Mouse (Mus musculus): Measurements from ENCODE around the gene Rsph6a. TPM values are rescaled to one million over a fixed set of nuclear protein-coding genes. Genes with fewer than 3 reads are reported as not detected.

Rsph6a gene
- polyA plus RNA-seq, 1 experiment from 2014 or later = not detected

- no peaks in the 10 kb centered on the region for H3K36me3 ChIP-seq (ENCODE audit: control insufficient read depth, insufficient read depth, low read length)
- no peak overlapping the region for H3K4me2 ChIP-seq
- no peak overlapping the region for H3K9ac ChIP-seq (ENCODE audit: low read depth, low read length)
- H3K27me3 ChIP-seq (ENCODE audit: control insufficient read depth, insufficient read depth, low read length) = peaks cover 8% of the 10 kb centered on the region
- no peaks in the 10 kb centered on the region for H3K9me3 ChIP-seq (replicated peaks; ENCODE audit: control insufficient read depth, low read length)
- WGBS (ENCODE audit: insufficient replicate concordance) = 86% methylated on average over 4 of the region's 4 CpGs
- no peak for ATAC-seq (replicated peaks; ENCODE audit: insufficient number of reproducible peaks, low FRiP score, low TSS enrichment)
- H3K4me3 ChIP-seq (ENCODE audit: low read depth, low read length) = no peak overlapping the region
- peaks cover 9% of the 10 kb centered on the region for H3K4me1 ChIP-seq (ENCODE audit: control insufficient read depth, insufficient read depth, low read length)
- no peak overlapping the region for H3K27ac ChIP-seq (ENCODE audit: low read depth, low read length)
Observed at GRCm38 (mm10) chr7:19016042-19016441, 38.4 kb upstream of the Rsph6a start.

DNA sequence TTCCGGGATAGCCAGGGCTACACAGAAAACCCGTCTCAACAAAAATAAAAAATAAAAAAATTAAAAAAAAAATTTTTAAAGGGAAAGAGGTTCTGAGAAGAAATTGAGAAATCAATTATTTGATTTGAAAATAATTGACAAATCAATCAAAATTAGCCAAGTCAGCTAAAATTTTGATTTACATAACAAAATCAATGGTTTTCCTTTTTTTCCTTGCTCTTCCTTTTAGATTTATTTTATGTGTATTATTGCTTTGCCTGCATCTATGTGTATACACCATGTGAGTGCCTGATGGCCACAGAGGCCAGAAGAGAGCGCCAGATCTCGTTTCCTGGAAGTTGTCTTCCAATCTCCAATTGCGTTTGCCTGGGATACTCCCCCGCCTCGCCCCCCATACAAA is 36.6 kb upstream of the Rsph6a start:
- 85% methylated on average over 7 of the region's 7 CpGs for WGBS (ENCODE audit: insufficient replicate concordance)

DNA sequence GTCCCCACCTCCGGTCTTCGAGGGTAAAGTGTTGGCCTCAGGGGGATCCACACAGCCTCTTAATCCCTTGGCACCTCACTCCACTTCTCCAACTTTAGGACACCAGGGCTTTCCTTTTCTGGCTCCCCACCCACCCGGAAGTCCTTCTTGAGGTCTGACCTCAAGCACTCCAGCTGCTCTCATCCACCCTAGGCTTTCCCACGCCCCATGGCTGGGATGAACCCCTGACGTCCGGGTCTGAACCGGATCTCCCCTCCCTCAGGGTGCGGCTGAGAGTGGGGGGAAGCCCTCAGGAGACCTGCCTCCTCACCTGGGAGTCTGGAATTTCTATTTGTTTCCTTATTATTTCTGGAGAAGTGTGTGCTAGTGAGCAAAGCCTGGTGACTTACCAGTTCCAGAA is 33.4 kb upstream of the Rsph6a start:
- Histone ChIP-seq H3K27me3 (ENCODE audit: control insufficient read depth, insufficient read depth, low read length) (peaks cover 35% of the 10 kb centered on the region), H3K4me2 (no peak overlapping the region), H3K27ac (ENCODE audit: low read depth, low read length) (no peak overlapping the region), H3K9ac (ENCODE audit: low read depth, low read length) (no peak overlapping the region), H3K4me1 (ENCODE audit: control insufficient read depth, insufficient read depth, low read length) (peaks cover 13% of the 10 kb centered on the region; the same call in 1 of the 2 replicates), H3K36me3 (ENCODE audit: control insufficient read depth, insufficient read depth, low read length) (no peaks in the 10 kb centered on the region), H3K4me3 (ENCODE audit: low read depth, low read length) (no peak overlapping the region), H3K9me3 (replicated peaks; ENCODE audit: control insufficient read depth, low read length) (no peaks in the 10 kb centered on the region)
- ATAC-seq (replicated peaks; ENCODE audit: insufficient number of reproducible peaks, low FRiP score, low TSS enrichment) = no peak
- 11% methylated on average over 8 of the region's 8 CpGs for WGBS (ENCODE audit: insufficient replicate concordance)

More for the DNA sequence above, 36.6 kb upstream of the Rsph6a start:
- H3K4me1 ChIP-seq (ENCODE audit: control insufficient read depth, insufficient read depth, low read length) = no peaks in the 10 kb centered on the region
- peaks cover 25% of the 10 kb centered on the region for H3K27me3 ChIP-seq (ENCODE audit: control insufficient read depth, insufficient read depth, low read length)
- no peak for ATAC-seq (replicated peaks; ENCODE audit: insufficient number of reproducible peaks, low FRiP score, low TSS enrichment)
- H3K4me2 ChIP-seq = no peak overlapping the region
- no peak overlapping the region for H3K9ac ChIP-seq (ENCODE audit: low read depth, low read length)
- H3K9me3 ChIP-seq (replicated peaks; ENCODE audit: control insufficient read depth, low read length) = no peaks in the 10 kb centered on the region
- no peak overlapping the region for H3K4me3 ChIP-seq (ENCODE audit: low read depth, low read length)
- H3K27ac ChIP-seq (ENCODE audit: low read depth, low read length) = no peak overlapping the region
- no peaks in the 10 kb centered on the region for H3K36me3 ChIP-seq (ENCODE audit: control insufficient read depth, insufficient read depth, low read length)

- Histone ChIP-seq H3K36me3 (ENCODE audit: control insufficient read depth, insufficient read depth, low read length) (no peaks in the 10 kb centered on the region), H3K4me1 (ENCODE audit: control insufficient read depth, insufficient read depth, low read length) (peaks cover 13% of the 10 kb centered on the region; the same call in 1 of the 2 replicates), H3K4me3 (ENCODE audit: low read depth, low read length) (no peak overlapping the region), H3K27me3 (ENCODE audit: control insufficient read depth, insufficient read depth, low read length) (peaks cover 35% of the 10 kb centered on the region), H3K4me2 (no peak overlapping the region), H3K27ac (ENCODE audit: low read depth, low read length) (no peak overlapping the region), H3K9me3 (replicated peaks; ENCODE audit: control insufficient read depth, low read length) (no peaks in the 10 kb centered on the region), H3K9ac (ENCODE audit: low read depth, low read length) (no peak overlapping the region)
- ATAC-seq (replicated peaks; ENCODE audit: insufficient number of reproducible peaks, low FRiP score, low TSS enrichment) = no peak
- WGBS (ENCODE audit: insufficient replicate concordance) = 50% methylated on average over 18 of the region's 18 CpGs
Observed at GRCm38 (mm10) chr7:19022189-19022958, 32.1 kb upstream of the Rsph6a start.

DNA sequence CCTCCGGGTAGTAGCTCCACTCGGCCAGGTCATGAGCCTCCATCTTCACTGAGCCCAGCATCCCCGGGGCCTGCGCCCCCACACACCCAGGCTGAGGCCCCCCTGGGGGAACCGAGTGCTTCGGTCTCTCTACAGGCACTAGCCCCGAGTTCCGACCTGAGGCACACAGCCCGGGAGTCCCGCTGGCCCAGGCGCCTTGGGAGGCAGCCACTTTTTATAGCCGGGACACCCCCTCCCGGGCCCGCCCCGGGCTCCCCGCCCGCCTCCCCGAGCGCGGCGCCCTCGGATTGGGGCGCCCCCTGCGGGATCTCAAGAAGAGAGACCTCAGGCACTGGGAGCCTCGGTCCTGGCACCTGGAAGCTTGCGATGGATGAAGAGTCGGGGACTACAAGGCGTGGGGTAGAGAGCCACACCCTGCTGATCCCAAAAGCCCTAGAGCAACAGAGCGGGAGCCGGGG is 31.1 kb upstream of the Rsph6a start, which contains the start of gene Foxa3:
TSS of gene Foxa3 (minus strand) at position 182 of the 458 bp plus-strand sequence.
- Histone ChIP-seq H3K4me1 (ENCODE audit: control insufficient read depth, insufficient read depth, low read length) (peaks cover 13% of the 10 kb centered on the region; the same call in 1 of the 2 replicates), H3K4me2 (peak within 1 kb of the TSS; percentile 90), H3K36me3 (ENCODE audit: control insufficient read depth, insufficient read depth, low read length) (no peaks in the 10 kb centered on the region), H3K4me3 (ENCODE audit: low read depth, low read length) (peak within 1 kb of the TSS; percentile 78), H3K27ac (ENCODE audit: low read depth, low read length) (peak within 1 kb of the TSS; percentile 60), H3K27me3 (ENCODE audit: control insufficient read depth, insufficient read depth, low read length) (peaks cover 35% of the 10 kb centered on the region), H3K9ac (ENCODE audit: low read depth, low read length) (peak within 1 kb of the TSS; percentile 94), H3K9me3 (replicated peaks; ENCODE audit: control insufficient read depth, low read length) (no peaks in the 10 kb centered on the region)
- WGBS (ENCODE audit: insufficient replicate concordance) = 4% methylated on average over 29 of the region's 30 CpGs
- no peak; the same call in 1 of the 2 replicates for ATAC-seq (replicated peaks; ENCODE audit: insufficient number of reproducible peaks, low FRiP score, low TSS enrichment)

DNA sequence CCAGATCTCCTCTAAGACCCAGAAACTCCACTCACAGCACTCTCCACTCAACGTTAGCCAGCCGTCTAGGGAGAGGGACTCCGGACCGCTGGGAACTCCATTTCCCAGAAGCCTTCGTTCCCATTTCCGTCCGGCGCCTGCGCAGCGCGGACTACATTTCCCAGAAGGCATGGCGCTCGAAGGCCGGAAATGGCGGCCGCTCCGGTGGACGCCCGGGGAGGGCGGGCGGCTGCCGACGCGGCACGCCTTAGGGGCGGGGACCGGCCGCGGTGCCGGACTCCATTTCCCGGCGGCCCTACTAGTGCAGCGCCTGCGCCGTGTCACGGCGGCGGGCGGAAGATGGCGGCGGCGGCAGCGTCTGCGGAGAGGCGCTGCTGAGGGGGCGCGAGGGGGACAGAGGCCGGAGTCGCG is 30.4 kb upstream of the Rsph6a start, which contains the start of gene Sympk:
TSS of gene Sympk (plus strand) at position 282 of the 411 bp plus-strand sequence.
- Histone ChIP-seq H3K4me2 (peak within 1 kb of the TSS; percentile 90), H3K9me3 (replicated peaks; ENCODE audit: control insufficient read depth, low read length) (no peaks in the 10 kb centered on the region), H3K27me3 (ENCODE audit: control insufficient read depth, insufficient read depth, low read length) (peaks cover 35% of the 10 kb centered on the region), H3K9ac (ENCODE audit: low read depth, low read length) (peak within 1 kb of the TSS; percentile 94), H3K36me3 (ENCODE audit: control insufficient read depth, insufficient read depth, low read length) (peaks cover 1% of the 10 kb centered on the region; the same call in 1 of the 2 replicates), H3K4me3 (ENCODE audit: low read depth, low read length) (peak within 1 kb of the TSS; percentile 78), H3K4me1 (ENCODE audit: control insufficient read depth, insufficient read depth, low read length) (peaks cover 13% of the 10 kb centered on the region; the same call in 1 of the 2 replicates), H3K27ac (ENCODE audit: low read depth, low read length) (peak within 1 kb of the TSS; percentile 60)
- ATAC-seq (replicated peaks; ENCODE audit: insufficient number of reproducible peaks, low FRiP score, low TSS enrichment) = peak; percentile 91
- WGBS (ENCODE audit: insufficient replicate concordance) = 1% methylated on average over 42 of the region's 50 CpGs

- ATAC-seq (replicated peaks; ENCODE audit: insufficient number of reproducible peaks, low FRiP score, low TSS enrichment) = peak; percentile 16
- Histone ChIP-seq H3K4me3 (ENCODE audit: low read depth, low read length) (peak overlapping the region; percentile 78), H3K4me1 (ENCODE audit: control insufficient read depth, insufficient read depth, low read length) (peaks cover 13% of the 10 kb centered on the region; the same call in 1 of the 2 replicates), H3K27me3 (ENCODE audit: control insufficient read depth, insufficient read depth, low read length) (peaks cover 35% of the 10 kb centered on the region), H3K9me3 (replicated peaks; ENCODE audit: control insufficient read depth, low read length) (no peaks in the 10 kb centered on the region), H3K36me3 (ENCODE audit: control insufficient read depth, insufficient read depth, low read length) (peaks cover 7% of the 10 kb centered on the region; the same call in 1 of the 2 replicates), H3K27ac (ENCODE audit: low read depth, low read length) (peak overlapping the region; percentile 60), H3K9ac (ENCODE audit: low read depth, low read length) (peak overlapping the region; percentile 94), H3K4me2 (peak overlapping the region; percentile 90)
- WGBS (ENCODE audit: insufficient replicate concordance) = 2% methylated on average over 34 of the region's 36 CpGs
Observed at GRCm38 (mm10) chr7:19024581-19025255, 29.8 kb upstream of the Rsph6a start.

DNA sequence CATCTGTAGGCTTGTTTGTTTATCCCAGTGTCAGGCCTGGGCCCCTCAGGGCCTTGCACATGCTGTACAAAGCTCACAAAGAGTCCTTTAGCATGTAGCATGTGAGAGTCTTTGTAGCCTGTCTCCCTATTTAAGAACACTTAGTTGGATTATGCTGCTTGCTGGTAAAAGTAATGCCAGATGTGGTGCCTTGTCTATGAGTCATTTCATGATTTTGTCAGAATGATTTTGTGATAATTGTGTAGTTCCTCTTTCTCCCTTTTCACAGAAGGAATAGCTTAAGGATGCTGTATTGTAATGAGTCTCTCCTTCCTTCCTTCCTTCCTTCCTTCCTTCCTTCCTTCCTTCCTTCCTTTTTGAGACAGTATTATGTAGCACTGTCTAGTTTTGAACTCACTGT is 26.4 kb upstream of the Rsph6a start:
- Histone ChIP-seq H3K4me2 (no peak overlapping the region), H3K27me3 (ENCODE audit: control insufficient read depth, insufficient read depth, low read length) (peaks cover 8% of the 10 kb centered on the region), H3K4me3 (ENCODE audit: low read depth, low read length) (no peak overlapping the region), H3K9me3 (replicated peaks; ENCODE audit: control insufficient read depth, low read length) (no peaks in the 10 kb centered on the region), H3K4me1 (ENCODE audit: control insufficient read depth, insufficient read depth, low read length) (peaks cover 13% of the 10 kb centered on the region; the same call in 1 of the 2 replicates), H3K27ac (ENCODE audit: low read depth, low read length) (no peak overlapping the region), H3K36me3 (ENCODE audit: control insufficient read depth, insufficient read depth, low read length) (peaks cover 32% of the 10 kb centered on the region), H3K9ac (ENCODE audit: low read depth, low read length) (no peak overlapping the region)
- ATAC-seq (replicated peaks; ENCODE audit: insufficient number of reproducible peaks, low FRiP score, low TSS enrichment) = no peak

All from heart, embryonic 11.5 days (tissue).